Mouse (Mus musculus) limb, embryonic 11.5 days (tissue): ENCODE measurements around the gene Cldn12. TPM values are rescaled to one million over a fixed set of nuclear protein-coding genes. Genes with fewer than 3 reads are reported as not detected.

Experiments
- ATAC-seq: fragments of 200-750 bp; cut with Nextera tagmentation; 2 replicates; pipeline ENCODE4 v1.8.0; 2017; ENCODE audit warnings: low read depth; ENCODE audit not compliant: insufficient number of reproducible peaks, low FRiP score, low TSS enrichment
- DNase-seq: peaks from one replicate; pipeline ENCODE4 v3.0.0-alpha.2; 2015; ENCODE audit warnings: low spot score
- H3K27ac ChIP-seq: fragments of 300-500 bp; sonication (generic); replicated peaks from 2 replicates; pipeline ENCODE4 v1.5.1; 2014; ENCODE audit warnings: low read depth, mild to moderate bottlenecking, low read length
- H3K27me3 ChIP-seq: fragments of 300-500 bp; sonication (generic); 2 replicates; pipeline ENCODE4 v1.6.1; 2014; ENCODE audit warnings: mild to moderate bottlenecking, low read length, mixed read lengths; ENCODE audit not compliant: control insufficient read depth, insufficient read depth
- H3K36me3 ChIP-seq: fragments of 300-500 bp; sonication (generic); 2 replicates; pipeline ENCODE4 v1.6.1; 2014; ENCODE audit warnings: mild to moderate bottlenecking, low read length, moderate library complexity, mixed read lengths; ENCODE audit not compliant: control insufficient read depth, insufficient read depth
- H3K4me1 ChIP-seq: fragments of 300-500 bp; sonication (generic); 2 replicates; pipeline ENCODE4 v1.6.1; 2014; ENCODE audit warnings: low read length, mixed read lengths; ENCODE audit not compliant: control insufficient read depth, insufficient read depth
- H3K4me2 ChIP-seq: fragments of 300-500 bp; sonication (generic); 2 replicates; pipeline ENCODE4 v1.6.1; 2014; ENCODE audit warnings: low read depth, mild to moderate bottlenecking, moderate library complexity; ENCODE audit not compliant: severe bottlenecking
- H3K4me3 ChIP-seq: fragments of 300-500 bp; sonication (generic); 2 replicates; pipeline ENCODE4 v1.5.1; 2014; ENCODE audit warnings: low read depth, low read length
- H3K9ac ChIP-seq: fragments of 300-500 bp; sonication (generic); 2 replicates; pipeline ENCODE4 v1.6.1; 2014; ENCODE audit warnings: mild to moderate bottlenecking, low read length
- H3K9me3 ChIP-seq: fragments of 300-500 bp; sonication (generic); 2 replicates; pipeline ENCODE4 v1.6.1; 2016; ENCODE audit warnings: low read length; ENCODE audit not compliant: control insufficient read depth
- WGBS: fragments of 180-500 bp; shearing (Covaris S2); extraction: QIAGEN DNeasy Blood & Tissue Kit; methylation state at CpG from one replicate; pipeline ENCODE4 v1.1.7; 2014; 5-methylcytosine and 5-hydroxymethylcytosine counted together
- polyA plus RNA-seq: library from polyadenylated mRNA; unstranded; fragments of >200 nt; fragmentation: Nextera tagmentation; extraction: Ambion mirVana; gene quantifications from 2 replicates; pipeline ENCODE4 v1.2.1, GENCODE M21; 2014

Gene Cldn12
- polyA plus RNA-seq: 22.0 and 25.0 TPM in 2 replicates

GRCm38 (mm10) chr5:5514196-5515076, at the start of gene Cldn12:
Gene Cldn12, minus strand, starts transcription at chr5:5514958.
- Histone ChIP-seq H3K9me3 (no peaks in the 10 kb centered on the region), H3K27me3 (no peaks in the 10 kb centered on the region), H3K9ac (peak within 1 kb of the TSS; percentile 62), H3K4me1 (no peaks in the 10 kb centered on the region), H3K4me2 (peak within 1 kb of the TSS; percentile 70), H3K36me3 (no peaks in the 10 kb centered on the region), H3K4me3 (peak within 1 kb of the TSS; percentile 75), H3K27ac (peak within 1 kb of the TSS; percentile 73; the same call in 1 of the 2 replicates)
- DNase-seq: peak; percentile 96
- under 1% methylated on average over 78 of the region's 79 CpGs for WGBS
- ATAC-seq: peak; percentile 94

DNA sequence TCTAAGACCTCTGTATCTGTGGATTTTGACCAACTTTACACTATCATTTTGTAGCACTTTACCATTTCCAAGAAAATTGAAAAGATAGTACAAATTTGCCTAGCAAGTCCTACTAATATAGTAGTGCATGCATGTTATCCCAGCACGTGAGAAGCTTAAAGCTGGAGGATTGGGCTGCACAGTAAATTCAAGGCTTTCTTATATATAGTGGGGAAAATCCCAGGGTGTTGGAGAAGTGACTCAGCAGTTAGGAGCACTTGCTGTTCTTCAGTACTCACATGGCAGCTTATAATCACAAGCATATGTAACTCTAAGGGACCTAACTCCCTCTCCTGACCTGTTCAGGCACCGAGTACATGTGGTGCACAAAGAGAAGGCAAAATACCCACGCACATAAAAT, 47.7 kb upstream of the Cldn12 start:
- Histone ChIP-seq H3K9me3 (no peaks in the 10 kb centered on the region), H3K27ac (no peak overlapping the region), H3K27me3 (no peaks in the 10 kb centered on the region), H3K4me1 (peaks cover 5% of the 10 kb centered on the region; the same call in 1 of the 2 replicates), H3K4me2 (no peak overlapping the region), H3K4me3 (no peak overlapping the region), H3K9ac (no peak overlapping the region), H3K36me3 (no peaks in the 10 kb centered on the region; the same call in 1 of the 2 replicates)
- DNase-seq (no peak), ATAC-seq (no peak)
- WGBS: 70% methylated on average over 3 of the region's 3 CpGs

DNA sequence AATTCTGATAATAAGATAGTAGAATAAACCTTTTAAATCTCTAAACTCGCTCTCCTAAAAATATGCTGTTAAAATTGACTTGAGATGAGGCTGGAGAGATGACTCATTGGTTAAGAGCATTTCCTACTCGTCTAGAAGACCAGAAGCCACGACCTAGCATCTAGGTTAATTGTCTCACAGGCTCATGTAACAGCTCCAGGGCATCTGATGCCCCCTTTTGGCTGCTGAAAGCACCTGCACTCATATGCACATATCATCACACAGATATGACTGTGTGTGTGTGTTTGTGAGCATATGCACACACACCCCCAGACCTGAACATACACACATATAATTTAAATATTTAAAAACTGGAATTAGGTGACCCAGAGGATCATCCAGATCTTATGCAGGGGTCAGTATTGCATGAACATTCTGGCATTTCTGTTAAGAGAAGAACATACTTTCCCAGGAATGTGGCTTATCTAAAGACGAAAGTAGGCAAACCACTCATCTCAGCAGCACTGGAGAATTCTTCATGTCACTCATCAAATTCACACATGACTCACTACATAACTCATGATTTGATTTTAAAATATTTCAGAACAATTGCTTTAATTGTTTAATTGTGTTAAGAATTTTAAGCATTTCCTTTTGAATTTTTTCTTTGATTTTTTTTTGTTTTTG, 46.4 kb upstream of the Cldn12 start:
- H3K4me2 ChIP-seq: no peak overlapping the region
- H3K9ac ChIP-seq: no peak overlapping the region
- no peaks in the 10 kb centered on the region for H3K27me3 ChIP-seq
- no peak overlapping the region for H3K4me3 ChIP-seq
- no peak overlapping the region for H3K27ac ChIP-seq
- H3K4me1 ChIP-seq: peaks cover 5% of the 10 kb centered on the region; the same call in 1 of the 2 replicates
- no peak for ATAC-seq
- DNase-seq: no peak
- no peaks in the 10 kb centered on the region for H3K9me3 ChIP-seq
- H3K36me3 ChIP-seq: no peaks in the 10 kb centered on the region; the same call in 1 of the 2 replicates
- 73% methylated on average over 4 of the region's 4 CpGs for WGBS

- Histone ChIP-seq H3K27ac (no peak overlapping the region), H3K9me3 (no peaks in the 10 kb centered on the region), H3K4me1 (peaks cover 5% of the 10 kb centered on the region; the same call in 1 of the 2 replicates), H3K9ac (peak overlapping the region; percentile 65), H3K4me3 (peak overlapping the region; percentile 44), H3K4me2 (peak overlapping the region; percentile 55), H3K36me3 (no peaks in the 10 kb centered on the region; the same call in none of the 2 replicates), H3K27me3 (no peaks in the 10 kb centered on the region)
- no peak for DNase-seq
- ATAC-seq: no peak; the same call in 1 of the 2 replicates
- WGBS: 43% methylated on average over 8 of the region's 8 CpGs
These were observed 45.0 kb upstream of the Cldn12 start for GRCm38 (mm10) chr5:5559798-5560197.

DNA sequence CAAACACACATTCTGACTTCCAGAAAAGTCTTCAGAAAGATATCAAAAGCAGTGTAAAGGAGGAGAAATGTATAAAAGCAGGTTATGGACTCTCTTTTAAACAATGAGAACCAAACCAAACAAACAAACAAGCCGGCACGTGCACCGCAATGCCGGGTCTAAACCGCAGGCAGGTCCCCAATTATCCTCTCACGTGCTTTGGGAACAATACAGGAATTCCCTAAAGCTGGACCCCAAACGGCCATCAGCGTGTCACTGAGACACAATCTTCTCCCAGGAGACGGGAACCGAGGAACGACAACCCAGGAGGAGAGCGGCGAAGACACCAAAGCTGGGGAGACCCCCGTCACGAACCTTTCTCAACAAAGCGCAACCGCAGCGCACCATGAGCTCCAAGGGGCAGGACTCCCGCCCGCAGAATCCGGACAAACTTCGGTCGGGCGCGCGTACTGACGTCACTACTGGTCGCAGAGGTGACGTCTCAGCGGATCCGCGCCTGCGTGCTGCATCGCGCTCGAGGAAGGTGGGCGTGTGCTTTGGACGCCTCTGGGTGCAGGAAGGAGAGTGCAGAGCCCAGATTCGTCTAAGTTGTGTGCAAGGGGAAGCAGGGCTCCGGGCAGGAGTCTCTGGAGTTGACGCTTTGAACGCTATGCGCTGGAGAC, 44.5 kb upstream of the Cldn12 start, which contains the start of gene Gtpbp10:
Gtpbp10 (minus strand) TSS at position 460 of the 662 bp plus-strand sequence.
- under 1% methylated on average over 43 of the region's 43 CpGs for WGBS
- H3K4me2 ChIP-seq: peak within 1 kb of the TSS; percentile 60
- H3K9me3 ChIP-seq: no peaks in the 10 kb centered on the region
- H3K27ac ChIP-seq: 0 out of 2 replicates have a peak within 1 kb of the TSS, but pooled peaks have one; percentile 26
- H3K4me3 ChIP-seq: peak within 1 kb of the TSS; percentile 44
- H3K9ac ChIP-seq: peak within 1 kb of the TSS; percentile 65
- peak; percentile 98 for ATAC-seq
- peaks cover 3% of the 10 kb centered on the region for H3K36me3 ChIP-seq
- peak; percentile 98 for DNase-seq
- H3K27me3 ChIP-seq: no peaks in the 10 kb centered on the region
- peaks cover 5% of the 10 kb centered on the region; the same call in 1 of the 2 replicates for H3K4me1 ChIP-seq

DNA sequence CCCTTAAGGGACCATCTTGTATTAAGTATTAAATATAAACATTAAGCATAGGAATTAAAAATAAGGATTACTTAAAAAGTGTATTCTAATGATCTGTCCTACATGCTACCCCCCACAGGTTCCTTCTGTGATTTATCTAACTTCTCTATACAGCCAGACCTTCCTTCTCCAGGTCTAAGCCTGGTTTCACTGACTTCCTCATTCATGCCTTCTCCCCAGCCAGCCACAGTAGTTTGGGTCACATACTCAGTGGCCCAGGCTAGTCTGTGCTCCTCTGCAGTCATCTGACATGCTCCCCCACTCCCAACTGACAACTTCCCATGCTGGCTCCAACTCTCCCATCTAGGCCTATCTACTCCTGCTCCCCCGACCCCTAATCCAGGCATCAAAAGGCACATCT, 36.4 kb upstream of the Cldn12 start:
- H3K4me2 ChIP-seq: no peak overlapping the region
- no peak overlapping the region for H3K9ac ChIP-seq
- H3K4me1 ChIP-seq: no peaks in the 10 kb centered on the region
- H3K27ac ChIP-seq: no peak overlapping the region
- H3K9me3 ChIP-seq: no peaks in the 10 kb centered on the region
- no peaks in the 10 kb centered on the region for H3K27me3 ChIP-seq
- no peak for ATAC-seq
- DNase-seq: no peak
- no peak overlapping the region for H3K4me3 ChIP-seq
- WGBS: 100% methylated on average over 1 of the region's 1 CpGs
- H3K36me3 ChIP-seq: peaks cover 10% of the 10 kb centered on the region

DNA sequence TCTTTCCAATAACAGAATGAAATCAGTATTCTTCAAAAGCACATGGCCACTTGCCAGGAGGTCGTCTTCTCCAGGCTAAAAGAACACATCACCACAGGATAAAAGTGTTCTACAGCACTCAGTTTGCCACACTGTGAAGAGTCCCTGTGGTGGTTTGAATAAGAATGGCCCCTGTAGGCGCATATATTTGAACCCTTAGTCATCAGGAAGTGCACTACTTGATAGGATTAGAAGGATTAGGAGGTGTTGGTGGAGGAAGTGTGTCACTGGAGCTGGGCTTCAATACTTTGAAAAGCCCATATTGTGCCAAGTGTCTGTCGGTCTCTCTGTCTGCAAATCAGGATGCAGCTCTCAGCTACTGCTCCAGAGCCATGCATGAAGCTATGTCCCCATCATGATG, 25.6 kb upstream of the Cldn12 start:
- H3K27ac ChIP-seq: no peak overlapping the region
- ATAC-seq (no peak), DNase-seq (no peak)
- no peak overlapping the region for H3K4me3 ChIP-seq
- no peak overlapping the region for H3K4me2 ChIP-seq
- no peaks in the 10 kb centered on the region for H3K4me1 ChIP-seq
- H3K36me3 ChIP-seq: peaks cover 11% of the 10 kb centered on the region; the same call in 1 of the 2 replicates
- no peak overlapping the region for H3K9ac ChIP-seq
- H3K27me3 ChIP-seq: no peaks in the 10 kb centered on the region
- H3K9me3 ChIP-seq: no peaks in the 10 kb centered on the region
- 77% methylated on average over 3 of the region's 3 CpGs for WGBS

- DNase-seq (no peak), ATAC-seq (no peak)
- Histone ChIP-seq H3K27me3 (no peaks in the 10 kb centered on the region), H3K9ac (no peak overlapping the region), H3K4me1 (no peaks in the 10 kb centered on the region), H3K36me3 (peaks cover 11% of the 10 kb centered on the region; the same call in 1 of the 2 replicates), H3K9me3 (no peaks in the 10 kb centered on the region), H3K4me3 (no peak overlapping the region), H3K27ac (no peak overlapping the region), H3K4me2 (no peak overlapping the region)
- 92% methylated on average over 3 of the region's 3 CpGs for WGBS
These were observed 25.0 kb upstream of the Cldn12 start for GRCm38 (mm10) chr5:5539771-5540170.
